Mouse (Mus musculus) testis, adult 2 months (tissue): ENCODE results near the gene Adgrg4. TPM values are rescaled to one million over a fixed set of nuclear protein-coding genes. Genes with fewer than 3 reads are reported as not detected.

Experiments used
- H3K27ac ChIP-seq: fragments of 200-500 bp; 2 replicates; pipeline ENCODE4 v1.5.1; 2012; ENCODE audit warnings: low read depth, low read length; ENCODE audit not compliant: control insufficient read depth, insufficient read depth
- H3K27me3 ChIP-seq: fragments of 200-500 bp; 2 replicates; pipeline ENCODE4 v1.6.1; 2012; ENCODE audit warnings: mild to moderate bottlenecking, low read length, moderate library complexity; ENCODE audit not compliant: control insufficient read depth, insufficient read depth
- H3K36me3 ChIP-seq: fragments of 200-500 bp; 2 replicates; pipeline ENCODE4 v1.6.1; 2012; ENCODE audit warnings: mild to moderate bottlenecking, low read length; ENCODE audit not compliant: control insufficient read depth, insufficient read depth
- H3K4me1 ChIP-seq: fragments of 200-500 bp; 2 replicates; pipeline ENCODE4 v1.6.1; 2012; ENCODE audit warnings: low read length; ENCODE audit not compliant: control insufficient read depth, insufficient read depth
- H3K4me3 ChIP-seq: fragments of 200-500 bp; 2 replicates; pipeline ENCODE4 v1.5.1; 2012; ENCODE audit warnings: low read depth, mild to moderate bottlenecking, low read length, moderate library complexity, mixed read lengths; ENCODE audit not compliant: control insufficient read depth
- CTCF ChIP-seq: fragments of 200-500 bp; IDR thresholded peaks from 2 replicates; pipeline ENCODE4 v1.5.1; 2012; ENCODE audit warnings: low read depth, mild to moderate bottlenecking, inconsistent platforms, low read length, moderate library complexity; ENCODE audit not compliant: control insufficient read depth, insufficient read depth, insufficient replicate concordance
- POLR2A ChIP-seq: fragments of 200-500 bp; IDR thresholded peaks from 2 replicates; pipeline ENCODE4 v1.6.1; 2012; ENCODE audit warnings: low read depth, mild to moderate bottlenecking, inconsistent platforms, low read length, moderate library complexity; ENCODE audit not compliant: control insufficient read depth
- polyA plus RNA-seq: library from polyadenylated mRNA; depleted of rRNA; stranded (reverse); fragments of >200 nt; gene quantifications from 2 replicates; pipeline ENCODE4 v1.2.3, GENCODE M21; 2012; rRNA removed

Adgrg4 gene
- polyA plus RNA-seq: 0.01 TPM in 1 of 2 replicates, not detected in the other

DNA sequence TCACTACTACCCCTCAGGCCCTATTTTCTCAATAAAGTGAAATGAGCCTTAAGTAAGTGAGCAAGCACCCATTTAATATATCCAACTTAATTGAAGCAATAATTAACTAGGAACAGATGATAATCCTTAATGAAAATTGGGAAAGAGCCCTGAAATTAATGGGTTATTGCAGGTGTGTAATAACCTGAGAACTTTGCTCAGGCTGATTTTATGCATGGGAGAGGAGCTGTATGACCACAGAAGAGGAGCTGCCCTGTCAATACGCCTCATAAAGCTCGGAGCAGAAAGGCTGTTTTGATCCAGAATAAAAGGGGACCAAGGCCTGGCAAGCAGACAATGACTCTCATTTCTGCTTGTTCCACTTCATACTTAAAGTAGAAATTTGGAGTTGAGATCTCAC is at the start of gene Adgrg4:
Gene Adgrg4 (plus strand): TSS at position 301 of the 400 bp plus-strand sequence.
- no peaks in the 10 kb centered on the region for H3K4me1 ChIP-seq
- H3K4me3 ChIP-seq: no peak within 1 kb of the TSS
- TF ChIP-seq POLR2A: no peak
- no peak for TF ChIP-seq CTCF
- H3K27ac ChIP-seq: no peak within 1 kb of the TSS
- H3K36me3 ChIP-seq: no peaks in the 10 kb centered on the region
- no peaks in the 10 kb centered on the region for H3K27me3 ChIP-seq

DNA sequence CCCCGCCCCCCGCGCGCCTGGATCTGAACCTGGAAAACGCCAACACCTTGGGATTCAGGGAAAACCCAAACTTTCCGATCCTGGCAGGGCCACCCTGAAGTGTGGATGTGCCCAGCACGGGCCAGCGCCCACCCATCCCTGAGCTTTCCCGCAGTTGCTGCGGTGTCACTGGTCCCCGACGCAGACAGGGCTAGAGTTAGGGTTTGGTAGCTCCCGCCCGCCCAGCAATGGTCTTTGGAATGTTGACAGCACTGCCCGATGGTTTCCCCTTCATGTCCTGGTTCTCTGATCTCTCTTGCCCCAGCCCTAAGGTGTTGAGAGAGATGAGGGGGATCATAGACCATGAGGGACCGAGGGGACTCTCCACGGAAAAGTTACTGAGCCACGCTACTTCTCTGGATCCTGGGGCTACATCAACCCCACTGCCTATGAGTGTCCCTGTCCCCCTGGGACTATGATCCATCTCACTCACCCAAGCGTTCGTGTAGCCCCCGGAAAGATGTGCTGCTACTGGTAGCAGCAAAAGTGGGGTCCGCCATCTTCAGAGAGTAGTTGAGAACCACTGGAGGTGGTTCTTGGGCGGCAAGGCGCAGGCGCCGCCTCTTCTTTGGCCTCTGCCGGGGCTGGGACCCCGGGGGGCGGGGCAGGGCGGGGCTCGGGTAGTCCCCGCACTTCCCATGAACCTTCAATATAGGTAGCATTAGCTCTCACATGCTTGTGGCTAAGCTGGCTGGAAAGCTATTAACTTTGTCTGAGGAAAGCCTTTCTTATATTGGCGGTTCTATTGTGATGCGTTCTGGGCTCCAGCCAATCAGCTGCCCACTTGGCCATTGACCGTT is 48.0 kb upstream of the Adgrg4 start, which contains the start of gene Map7d3:
Gene Map7d3 (minus strand): TSS at position 562 of the 839 bp plus-strand sequence.
- H3K4me3 ChIP-seq: peak within 1 kb of the TSS; percentile 81
- no peak for TF ChIP-seq POLR2A
- no peak for TF ChIP-seq CTCF
- no peaks in the 10 kb centered on the region for H3K27me3 ChIP-seq
- no peaks in the 10 kb centered on the region for H3K36me3 ChIP-seq
- peak within 1 kb of the TSS; percentile 87 for H3K27ac ChIP-seq
- H3K4me1 ChIP-seq: peaks cover 2% of the 10 kb centered on the region; the same call in 1 of the 2 replicates

DNA sequence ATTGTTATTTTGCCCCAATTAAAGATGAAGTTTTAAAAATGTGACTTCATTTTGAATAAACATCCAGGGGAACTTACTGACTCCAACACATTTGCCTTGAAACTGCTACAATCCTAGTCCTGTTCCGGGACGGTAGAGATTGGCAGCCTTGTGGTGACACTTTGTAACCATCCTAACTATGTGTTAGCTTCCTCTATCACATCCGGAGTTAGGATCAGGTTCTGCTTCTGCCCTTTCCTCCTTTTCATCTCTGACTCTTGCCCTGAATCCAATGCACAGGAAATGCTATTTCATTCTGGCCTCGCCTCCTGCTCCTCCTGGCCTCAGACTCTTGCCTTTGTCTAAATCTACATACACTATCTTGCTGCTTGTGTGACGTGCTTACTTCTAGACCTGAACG is 42.5 kb upstream of the Adgrg4 start:
- H3K4me1 ChIP-seq: no peaks in the 10 kb centered on the region
- TF ChIP-seq POLR2A: no peak
- TF ChIP-seq CTCF: no peak
- H3K27me3 ChIP-seq: no peaks in the 10 kb centered on the region
- no peaks in the 10 kb centered on the region for H3K36me3 ChIP-seq
- H3K4me3 ChIP-seq: no peak overlapping the region
- H3K27ac ChIP-seq: no peak overlapping the region

DNA sequence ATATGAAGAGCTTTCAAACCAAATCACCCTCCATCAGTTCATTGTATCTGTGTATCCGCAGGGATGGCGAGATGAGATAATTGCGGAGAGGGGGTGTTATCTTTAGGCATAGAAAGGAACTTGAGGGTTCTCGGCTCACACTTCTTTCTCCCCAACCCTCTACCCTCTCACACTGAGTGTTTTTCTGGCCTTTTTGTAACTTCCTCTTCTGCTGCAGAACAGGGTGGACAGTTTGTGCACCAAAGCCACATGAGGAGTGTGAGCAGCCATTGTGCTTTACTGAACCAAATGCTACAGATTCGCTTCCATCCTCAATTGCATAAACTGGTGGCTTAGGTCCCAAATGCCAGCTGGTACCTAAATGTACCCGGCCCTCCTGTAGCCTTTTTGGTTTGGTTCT is 34.1 kb upstream of the Adgrg4 start:
- Histone ChIP-seq H3K4me3 (no peak overlapping the region), H3K4me1 (no peaks in the 10 kb centered on the region), H3K36me3 (no peaks in the 10 kb centered on the region), H3K27me3 (no peaks in the 10 kb centered on the region), H3K27ac (no peak overlapping the region)
- TF ChIP-seq POLR2A (no peak), CTCF (no peak)

DNA sequence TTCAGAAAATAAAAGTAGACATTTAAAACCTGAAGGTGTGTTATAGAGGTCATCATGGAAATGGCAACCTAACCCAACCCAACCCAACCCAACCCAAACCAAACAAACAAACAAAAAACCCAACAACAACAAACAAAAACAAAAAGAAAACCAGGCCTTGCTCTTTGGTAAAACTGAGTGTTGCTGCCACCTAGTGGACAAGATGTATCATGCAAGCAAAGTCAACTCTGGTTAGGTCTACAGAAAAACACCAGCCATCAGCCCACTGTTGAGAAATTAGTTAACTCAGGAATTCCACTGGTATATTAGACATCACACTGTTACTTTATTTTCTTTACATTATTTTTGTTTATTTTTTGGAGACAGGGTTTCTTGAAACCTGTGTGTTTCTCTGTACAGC is 30.6 kb upstream of the Adgrg4 start:
- no peak overlapping the region for H3K4me3 ChIP-seq
- H3K4me1 ChIP-seq: no peaks in the 10 kb centered on the region
- H3K36me3 ChIP-seq: no peaks in the 10 kb centered on the region
- H3K27me3 ChIP-seq: no peaks in the 10 kb centered on the region
- no peak overlapping the region for H3K27ac ChIP-seq
- no peak for TF ChIP-seq CTCF
- no peak for TF ChIP-seq POLR2A

DNA sequence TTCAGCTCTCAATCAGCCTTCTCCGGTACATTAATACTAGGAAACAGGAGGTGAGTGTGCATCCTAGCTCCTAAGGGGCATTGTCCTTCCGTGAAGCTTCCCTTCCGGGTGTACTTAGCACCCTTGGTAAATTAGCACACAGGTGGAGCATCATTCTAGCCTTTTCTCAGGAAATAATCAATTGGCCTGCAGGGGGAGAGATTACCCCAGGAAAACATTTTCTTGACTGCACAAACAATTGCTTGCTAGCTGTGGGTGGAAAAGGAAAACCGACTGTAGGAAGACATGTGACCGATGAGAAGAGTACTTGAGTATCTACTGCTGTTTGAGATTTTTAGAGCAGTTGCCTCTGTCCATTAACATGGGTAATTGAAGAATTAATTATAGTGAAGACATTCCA is 28.7 kb upstream of the Adgrg4 start:
- H3K4me3 ChIP-seq: no peak overlapping the region
- no peak overlapping the region for H3K27ac ChIP-seq
- no peaks in the 10 kb centered on the region for H3K36me3 ChIP-seq
- TF ChIP-seq POLR2A (no peak), CTCF (no peak)
- H3K4me1 ChIP-seq: no peaks in the 10 kb centered on the region
- H3K27me3 ChIP-seq: no peaks in the 10 kb centered on the region

DNA sequence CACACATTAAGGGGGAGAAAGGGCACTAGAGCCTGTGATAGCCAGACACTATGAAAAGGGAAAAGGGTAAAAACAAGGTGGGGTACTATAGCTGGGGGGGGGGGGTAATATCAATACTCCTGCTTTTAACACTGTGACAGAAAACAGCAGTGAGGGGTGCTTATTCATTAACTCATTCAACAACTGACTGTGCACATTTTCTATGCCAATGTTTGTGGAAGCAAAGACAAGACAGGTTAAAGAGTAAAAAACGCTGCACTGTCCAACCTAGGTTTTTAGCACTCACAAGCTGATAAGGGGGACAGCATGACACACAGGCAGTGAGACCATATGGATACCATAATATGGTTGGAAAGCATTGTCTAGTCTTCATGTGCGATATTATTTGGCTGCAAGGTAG is 142.9 kb downstream of the Adgrg4 start:
- no peaks in the 10 kb centered on the region for H3K4me1 ChIP-seq
- no peak overlapping the region for H3K4me3 ChIP-seq
- H3K27me3 ChIP-seq: no peaks in the 10 kb centered on the region
- no peak overlapping the region for H3K27ac ChIP-seq
- no peaks in the 10 kb centered on the region for H3K36me3 ChIP-seq
- TF ChIP-seq POLR2A (no peak), CTCF (no peak)

DNA sequence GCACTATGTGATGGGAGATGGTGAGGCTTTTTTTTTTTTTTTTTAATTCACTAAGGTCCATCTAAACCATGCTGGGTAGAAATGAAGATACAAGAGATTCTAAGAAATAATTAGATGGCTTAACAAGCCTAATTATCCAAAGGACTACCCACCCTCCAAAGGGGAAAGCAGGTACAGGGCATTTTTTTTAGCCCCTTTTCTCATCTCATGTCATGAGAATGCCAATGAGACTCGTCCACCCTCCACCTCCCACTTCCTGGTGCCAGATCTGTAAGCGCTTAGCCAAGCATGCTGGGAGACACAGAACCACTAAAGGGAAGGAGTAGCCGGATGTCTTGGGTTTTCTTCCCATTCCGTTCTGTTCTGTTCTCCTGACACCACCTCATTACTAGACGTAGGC is 172.8 kb downstream of the Adgrg4 start, which contains the start of gene Brs3:
Gene Brs3 (plus strand): TSS at position 301 of the 400 bp plus-strand sequence.
- TF ChIP-seq CTCF: no peak
- TF ChIP-seq POLR2A: no peak
- H3K4me1 ChIP-seq: no peaks in the 10 kb centered on the region
- no peak within 1 kb of the TSS for H3K4me3 ChIP-seq
- no peaks in the 10 kb centered on the region for H3K36me3 ChIP-seq
- H3K27ac ChIP-seq: no peak within 1 kb of the TSS
- no peaks in the 10 kb centered on the region for H3K27me3 ChIP-seq
